Mouse (Mus musculus) cerebellum, adult 9-11 months (tissue): Measurements from ENCODE around the gene Gm11565.
"Not testable (repeated sequence)": the region's sequence is repeated elsewhere in the genome, so short reads cannot be mapped to it uniquely, and the experiment has no call there.

Experiments used
- DNase-seq: peaks from one replicate; pipeline ENCODE4 v3.0.0; 2022

The Gm11565 gene

DNA sequence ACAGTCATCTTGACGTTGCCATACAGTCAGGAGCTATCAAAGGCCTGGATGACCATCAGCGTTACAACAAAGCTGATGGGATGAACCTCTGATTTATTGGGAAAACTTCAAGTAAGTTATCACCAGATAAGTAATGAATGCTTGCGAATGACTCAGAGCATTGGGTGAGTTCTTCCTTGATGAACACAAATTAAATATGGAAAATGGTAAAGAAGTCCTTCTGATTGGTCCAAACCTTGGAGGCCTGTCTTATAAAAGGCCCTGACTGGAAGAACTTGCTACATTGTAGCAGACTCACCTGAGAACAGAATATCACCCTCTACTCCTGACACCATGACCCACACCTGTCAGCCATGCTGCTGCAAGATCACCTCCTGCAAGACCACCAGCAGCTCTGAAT, at the start of gene Gm11565:
Gene Gm11565, plus strand, starts transcription at position 301 of the 400 bp plus-strand sequence.
- no peak for DNase-seq

DNA sequence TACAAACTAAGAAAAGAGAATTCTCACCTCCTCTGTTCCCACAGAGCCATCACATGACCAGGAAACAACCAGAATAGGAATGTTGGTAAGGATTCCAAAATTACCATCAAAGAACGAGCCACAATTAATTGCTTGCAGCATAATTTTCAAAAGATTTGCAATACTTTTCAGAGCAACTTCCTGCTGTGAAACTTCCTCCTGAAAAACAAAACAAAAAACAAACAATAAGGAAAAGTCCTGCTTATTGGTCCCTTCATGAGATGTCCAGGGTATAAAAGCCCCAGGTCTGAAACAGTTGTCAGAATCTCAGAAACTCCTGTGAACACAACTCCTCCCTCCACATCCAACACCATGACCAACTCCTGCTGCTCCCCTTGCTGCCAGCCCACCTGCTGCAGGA, 41.5 kb upstream of the Gm11565 start, which contains the start of gene Krtap9-1:
Gene Krtap9-1, plus strand, starts transcription at position 301 of the 400 bp plus-strand sequence.
- DNase-seq: not testable (repeated sequence)

DNA sequence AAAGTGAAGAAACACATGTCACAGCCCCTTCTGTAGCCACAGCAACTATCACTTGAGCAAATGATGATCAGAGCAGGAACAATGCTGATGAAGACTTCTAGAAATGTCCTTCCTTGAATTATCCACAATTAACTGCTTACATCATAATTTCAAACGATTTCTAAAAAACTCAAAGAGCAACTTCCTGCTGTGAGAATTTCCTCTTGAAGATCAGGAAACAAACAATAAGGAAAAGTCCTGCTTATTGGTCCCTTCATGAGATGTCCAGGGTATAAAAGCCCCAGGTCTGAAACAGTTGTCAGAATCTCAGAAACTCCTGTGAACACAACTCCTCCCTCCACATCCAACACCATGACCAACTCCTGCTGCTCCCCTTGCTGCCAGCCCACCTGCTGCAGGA, 35.7 kb upstream of the Gm11565 start, which contains the start of gene Gm11567:
Gene Gm11567, plus strand, starts transcription at position 301 of the 400 bp plus-strand sequence.
- not testable (repeated sequence) for DNase-seq

DNA sequence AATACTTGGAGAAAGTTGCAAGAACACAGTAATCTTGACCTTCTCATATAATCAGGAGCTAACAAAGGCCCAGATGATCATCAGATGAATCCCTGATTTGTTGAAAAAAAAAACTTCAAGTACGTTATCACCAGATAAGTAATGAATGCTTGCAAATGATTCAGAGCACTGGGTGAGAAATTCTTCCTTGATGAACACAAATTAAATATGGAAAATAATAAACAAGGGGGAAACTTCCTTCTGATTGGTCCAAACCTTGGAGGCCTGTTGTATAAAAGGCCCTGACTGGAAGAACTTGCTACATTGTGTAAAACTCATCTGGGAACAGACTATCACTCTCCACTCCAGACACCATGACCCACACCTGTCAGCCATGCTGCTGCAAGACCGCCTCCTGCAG, 6.9 kb upstream of the Gm11565 start, which contains the start of gene Krtap31-1:
Gene Krtap31-1, plus strand, starts transcription at position 301 of the 400 bp plus-strand sequence.
- DNase-seq: no peak

DNA sequence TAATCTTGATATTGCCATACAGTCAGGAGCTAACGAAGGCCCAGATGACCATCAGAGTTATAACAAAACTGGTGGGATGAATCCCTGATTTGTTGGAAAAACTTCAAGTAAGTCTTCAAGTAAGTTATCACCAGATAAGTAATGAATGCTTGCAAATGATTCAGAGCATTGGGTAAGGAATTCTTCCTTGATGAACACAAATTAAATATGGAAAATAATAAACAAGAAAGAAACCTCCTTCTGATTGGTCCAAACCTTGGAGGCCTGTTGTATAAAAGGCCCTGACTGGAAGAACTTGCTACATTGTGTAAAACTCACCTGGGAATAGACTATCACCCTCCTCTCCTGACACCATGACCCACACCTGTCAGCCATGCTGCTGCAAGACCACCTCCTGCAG, 21.4 kb downstream of the Gm11565 start, which contains the start of gene Krtap31-2:
Gene Krtap31-2, plus strand, starts transcription at position 301 of the 400 bp plus-strand sequence.
- DNase-seq: no peak

DNA sequence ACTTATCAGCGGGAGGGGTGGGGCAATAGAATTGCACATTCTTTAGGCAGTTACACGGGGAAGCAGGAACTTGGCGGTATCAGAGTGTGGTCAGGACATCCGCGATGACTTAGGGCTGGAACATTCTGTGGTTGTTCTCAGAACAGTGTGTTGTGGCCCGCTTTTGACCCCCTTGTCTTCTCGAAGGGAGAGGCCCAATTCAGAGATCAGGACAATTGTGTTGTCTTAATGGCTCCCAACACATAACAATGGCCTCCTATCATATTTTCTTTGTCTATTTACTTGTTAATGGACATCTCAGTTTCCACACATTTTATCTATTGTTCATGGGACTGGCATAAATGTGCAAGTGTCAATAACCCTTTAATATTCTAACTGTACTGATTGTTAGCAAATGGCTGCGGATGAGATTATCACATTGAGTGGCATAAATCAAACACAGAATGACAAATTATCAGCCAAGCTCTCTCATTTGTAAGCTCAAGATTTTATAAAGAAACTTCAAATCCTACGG, 23.3 kb downstream of the Gm11565 start:
- DNase-seq: no peak

DNA sequence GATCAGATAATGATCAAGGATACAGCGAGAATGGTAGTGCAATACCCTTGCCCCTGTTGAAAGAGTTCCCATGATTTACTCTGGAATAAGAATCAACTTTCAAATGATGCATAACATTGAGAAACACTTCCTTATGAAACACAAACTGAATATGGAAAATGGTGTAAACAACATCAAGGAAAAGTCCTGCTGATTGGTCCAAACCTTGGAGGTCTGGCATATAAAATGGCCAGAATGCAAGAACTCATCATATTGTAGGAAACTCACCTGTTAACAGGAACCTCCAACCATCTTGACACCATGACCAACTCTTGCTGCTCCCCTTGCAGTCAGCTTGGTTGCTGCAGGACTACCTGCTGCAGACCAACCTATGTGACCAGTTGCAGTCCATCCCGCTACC, 33.6 kb downstream of the Gm11565 start, which contains the start of gene Krtap9-5:
Gene Krtap9-5, plus strand, starts transcription at position 301 of the 400 bp plus-strand sequence.
- no peak for DNase-seq

DNA sequence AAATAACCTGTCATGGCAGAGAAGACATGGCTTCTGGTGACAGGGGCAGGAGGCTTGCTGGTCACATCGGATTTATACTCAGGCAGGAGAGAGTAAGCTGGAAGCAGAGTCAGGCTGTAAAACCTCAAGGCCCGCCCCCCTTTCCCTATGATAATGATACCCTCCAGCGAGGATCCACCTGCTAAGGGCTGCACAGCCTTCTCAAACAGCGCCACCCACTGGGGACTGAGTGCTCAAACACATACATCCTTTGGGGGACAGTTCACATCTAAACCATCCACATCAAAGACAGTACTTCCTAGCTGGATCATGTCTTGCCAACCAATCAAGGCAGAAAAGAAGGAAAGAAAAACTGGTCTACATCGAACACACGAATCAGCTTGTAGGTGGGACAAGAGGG, 49.7 kb downstream of the Gm11565 start:
- no peak for DNase-seq
